Mouse (Mus musculus) embryonic facial prominence, embryonic 11.5 days (tissue): Measurements from ENCODE around the gene Gse1. TPM values are rescaled to one million over a fixed set of nuclear protein-coding genes. Genes with fewer than 3 reads are reported as not detected.

Experiments used
- ATAC-seq: fragments of 200-750 bp; cut with Nextera tagmentation; replicated peaks from 2 replicates; pipeline ENCODE4 v1.8.0; 2017; ENCODE audit warnings: low read depth; ENCODE audit not compliant: insufficient number of reproducible peaks, low FRiP score, low TSS enrichment
- DNase-seq: peaks from one replicate; pipeline ENCODE4 v3.0.0-alpha.2; 2015; ENCODE audit warnings: low spot score
- H3K27ac ChIP-seq: fragments of 300-500 bp; sonication (generic); replicated peaks from 2 replicates; pipeline ENCODE4 v1.5.1; 2014; ENCODE audit warnings: mild to moderate bottlenecking, low read depth, low read length, control low read depth
- H3K27me3 ChIP-seq: fragments of 300-500 bp; sonication (generic); 2 replicates; pipeline ENCODE4 v1.6.1; 2014; ENCODE audit warnings: mild to moderate bottlenecking, low read length, moderate library complexity, mixed read lengths; ENCODE audit not compliant: control insufficient read depth, insufficient read depth
- H3K36me3 ChIP-seq: fragments of 300-500 bp; sonication (generic); replicated peaks from 2 replicates; pipeline ENCODE4 v1.6.1; 2014; ENCODE audit warnings: low read depth, mild to moderate bottlenecking, low read length, moderate library complexity, mixed read lengths; ENCODE audit not compliant: control insufficient read depth, insufficient read depth
- H3K4me1 ChIP-seq: fragments of 300-500 bp; sonication (generic); 2 replicates; pipeline ENCODE4 v1.6.1; 2014; ENCODE audit warnings: low read length, mixed read lengths; ENCODE audit not compliant: control insufficient read depth, insufficient read depth
- H3K4me2 ChIP-seq: fragments of 300-500 bp; sonication (generic); 2 replicates; pipeline ENCODE4 v1.6.1; 2014; ENCODE audit warnings: low read depth, mild to moderate bottlenecking, control low read depth, low read length, moderate library complexity
- H3K4me3 ChIP-seq: fragments of 300-500 bp; sonication (generic); 2 replicates; pipeline ENCODE4 v1.5.1; 2014; ENCODE audit warnings: low read depth, low read length, control low read depth
- H3K9ac ChIP-seq: fragments of 300-500 bp; sonication (generic); replicated peaks from 2 replicates; pipeline ENCODE4 v1.6.1; 2014; ENCODE audit warnings: mild to moderate bottlenecking, control low read depth, low read length
- H3K9me3 ChIP-seq: fragments of 300-500 bp; sonication (generic); replicated peaks from 2 replicates; pipeline ENCODE4 v1.6.1; 2016; ENCODE audit warnings: mild to moderate bottlenecking, low read length, inconsistent platforms, mixed read lengths; ENCODE audit not compliant: control insufficient read depth
- WGBS: fragments of 180-500 bp; shearing (Covaris S2); extraction: QIAGEN DNeasy Blood & Tissue Kit; methylation state at CpG from one replicate; pipeline ENCODE4 v1.1.7; 2014; 5-methylcytosine and 5-hydroxymethylcytosine counted together
- polyA plus RNA-seq: library from polyadenylated mRNA; unstranded; fragments of >200 nt; fragmentation: Nextera tagmentation; extraction: Ambion mirVana; gene quantifications from 2 replicates; pipeline ENCODE4 v1.2.1, GENCODE M21; 2014

Gse1 gene
- polyA plus RNA-seq, 1 experiment from 2014 or later = 8.1 TPM

DNA sequence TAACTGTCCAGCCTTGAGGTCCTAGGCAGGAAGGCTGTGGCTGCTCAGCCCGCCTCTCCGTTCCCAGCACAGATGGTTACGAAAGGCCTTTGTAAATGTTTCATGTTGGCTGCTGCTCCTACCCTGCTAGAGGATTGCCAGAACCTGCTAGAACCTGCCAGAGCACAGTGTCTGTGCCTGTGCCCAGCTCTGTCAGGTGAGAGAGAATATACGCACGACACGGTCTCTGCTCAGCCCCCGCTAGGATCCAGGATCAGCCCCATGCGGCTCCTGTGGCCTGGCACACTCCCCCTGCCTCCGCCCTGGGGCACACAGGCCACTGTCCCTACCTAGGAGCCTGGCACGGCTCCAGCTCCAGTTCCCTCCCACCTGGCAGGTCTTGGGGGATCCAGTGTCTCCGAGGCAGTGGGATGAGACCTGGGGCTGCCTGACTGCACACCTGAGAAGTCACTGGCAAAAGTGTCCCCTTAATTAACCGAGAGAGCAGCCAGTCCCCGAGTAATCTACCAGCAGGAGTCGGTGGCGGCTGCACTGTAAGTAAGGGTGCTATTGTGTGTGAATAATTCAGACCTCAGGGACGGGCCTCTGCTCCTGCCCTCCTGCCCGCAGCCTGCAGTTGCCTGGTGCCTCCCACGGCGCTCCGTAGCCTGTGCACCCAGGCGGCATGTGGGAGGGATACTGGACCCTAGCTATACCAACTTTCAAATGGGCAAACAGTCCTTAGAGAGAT lies 209.6 kb downstream of the Gse1 start:
- DNase-seq = no peak
- Histone ChIP-seq H3K36me3 (no peaks in the 10 kb centered on the region), H3K9ac (no peak overlapping the region), H3K27ac (no peak overlapping the region), H3K4me1 (peaks cover 5% of the 10 kb centered on the region; the same call in 1 of the 2 replicates), H3K27me3 (no peaks in the 10 kb centered on the region), H3K4me2 (no peak overlapping the region), H3K9me3 (no peaks in the 10 kb centered on the region), H3K4me3 (no peak overlapping the region)
- 58% methylated on average over 21 of the region's 21 CpGs for WGBS
- no peak for ATAC-seq

DNA sequence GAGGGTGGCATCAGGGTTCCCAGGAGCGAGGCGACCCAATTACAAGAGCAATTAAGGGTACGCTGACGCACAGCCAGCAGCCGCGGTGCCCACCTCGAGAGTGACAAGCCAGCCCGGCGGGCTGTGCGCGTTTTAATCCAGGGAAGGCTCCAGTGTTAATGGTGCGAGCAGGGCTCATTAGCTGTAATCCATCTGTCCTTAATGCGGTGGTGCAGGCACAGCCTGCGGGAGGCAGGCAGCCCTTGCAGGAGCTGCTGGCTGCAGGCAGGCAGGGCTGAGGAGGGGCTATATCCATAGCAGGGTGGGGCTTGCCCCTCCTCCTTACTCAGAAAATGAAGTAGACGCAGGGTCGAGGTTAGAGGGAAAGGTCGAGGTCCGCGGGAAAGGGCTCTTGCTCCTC lies 211.1 kb downstream of the Gse1 start:
- 3% methylated on average over 19 of the region's 19 CpGs for WGBS

GRCm38 (mm10) chr8:120440739-120441138 lies 212.5 kb downstream of the Gse1 start:
- H3K9me3 ChIP-seq = no peaks in the 10 kb centered on the region
- H3K36me3 ChIP-seq = no peaks in the 10 kb centered on the region
- no peaks in the 10 kb centered on the region for H3K27me3 ChIP-seq
- no peak overlapping the region for H3K27ac ChIP-seq
- H3K9ac ChIP-seq = no peak overlapping the region
- no peak overlapping the region for H3K4me3 ChIP-seq
- ATAC-seq (no peak), DNase-seq (no peak)
- H3K4me2 ChIP-seq = no peak overlapping the region
- peaks cover 5% of the 10 kb centered on the region; the same call in 1 of the 2 replicates for H3K4me1 ChIP-seq
- 76% methylated on average over 12 of the region's 12 CpGs for WGBS

More for the DNA sequence above, 211.1 kb downstream of the Gse1 start:
- H3K9ac ChIP-seq = no peak overlapping the region
- peak; percentile 51; the same call in 1 of the 2 replicates for ATAC-seq
- H3K4me3 ChIP-seq = no peak overlapping the region
- peaks cover 5% of the 10 kb centered on the region; the same call in 1 of the 2 replicates for H3K4me1 ChIP-seq
- no peaks in the 10 kb centered on the region for H3K36me3 ChIP-seq
- no peaks in the 10 kb centered on the region for H3K9me3 ChIP-seq
- no peak overlapping the region for H3K4me2 ChIP-seq
- peak; percentile 41 for DNase-seq
- H3K27me3 ChIP-seq = no peaks in the 10 kb centered on the region
- no peak overlapping the region for H3K27ac ChIP-seq

DNA sequence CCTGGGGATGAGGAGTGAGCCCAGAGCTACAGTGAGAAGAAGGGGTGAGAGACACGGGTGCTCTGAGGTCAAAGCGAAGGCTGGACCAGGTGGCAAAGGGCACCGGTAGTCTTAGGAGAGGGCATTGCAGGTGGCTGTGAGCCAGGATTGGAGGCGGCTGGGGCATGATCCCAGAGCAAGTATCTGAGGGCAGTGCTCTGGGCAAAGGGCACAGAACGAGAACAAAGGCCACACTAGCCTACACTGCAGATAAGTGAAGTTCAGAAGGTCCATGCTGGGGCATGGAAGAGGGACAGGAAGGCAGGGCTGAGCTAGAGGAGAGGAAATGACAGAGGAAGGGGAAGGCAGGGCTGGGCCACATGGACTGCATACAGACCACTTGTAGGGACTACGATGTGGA lies 213.4 kb downstream of the Gse1 start:
- DNase-seq (no peak), ATAC-seq (no peak)
- Histone ChIP-seq H3K9ac (no peak overlapping the region), H3K4me2 (no peak overlapping the region), H3K27me3 (no peaks in the 10 kb centered on the region), H3K4me1 (peaks cover 5% of the 10 kb centered on the region; the same call in 1 of the 2 replicates), H3K9me3 (no peaks in the 10 kb centered on the region), H3K27ac (no peak overlapping the region), H3K36me3 (no peaks in the 10 kb centered on the region), H3K4me3 (no peak overlapping the region)
- WGBS = 75% methylated on average over 6 of the region's 6 CpGs

- H3K27ac ChIP-seq = no peak overlapping the region
- no peaks in the 10 kb centered on the region for H3K36me3 ChIP-seq
- no peak overlapping the region for H3K4me3 ChIP-seq
- H3K9ac ChIP-seq = no peak overlapping the region
- H3K27me3 ChIP-seq = no peaks in the 10 kb centered on the region
- WGBS = 68% methylated on average over 4 of the region's 4 CpGs
- H3K4me1 ChIP-seq = peaks cover 5% of the 10 kb centered on the region; the same call in 1 of the 2 replicates
- no peak for DNase-seq
- no peak overlapping the region for H3K4me2 ChIP-seq
- ATAC-seq = no peak
- no peaks in the 10 kb centered on the region for H3K9me3 ChIP-seq
These were observed 214.2 kb downstream of the Gse1 start for GRCm38 (mm10) chr8:120442306-120443003.

- no peak for ATAC-seq
- WGBS = 54% methylated on average over 10 of the region's 10 CpGs
- Histone ChIP-seq H3K36me3 (no peaks in the 10 kb centered on the region), H3K27me3 (no peaks in the 10 kb centered on the region), H3K9ac (no peak overlapping the region), H3K4me3 (no peak overlapping the region), H3K4me2 (no peak overlapping the region), H3K9me3 (no peaks in the 10 kb centered on the region), H3K4me1 (peaks cover 10% of the 10 kb centered on the region), H3K27ac (no peak overlapping the region)
- no peak for DNase-seq
These were observed 217.0 kb downstream of the Gse1 start for GRCm38 (mm10) chr8:120445249-120445648.

DNA sequence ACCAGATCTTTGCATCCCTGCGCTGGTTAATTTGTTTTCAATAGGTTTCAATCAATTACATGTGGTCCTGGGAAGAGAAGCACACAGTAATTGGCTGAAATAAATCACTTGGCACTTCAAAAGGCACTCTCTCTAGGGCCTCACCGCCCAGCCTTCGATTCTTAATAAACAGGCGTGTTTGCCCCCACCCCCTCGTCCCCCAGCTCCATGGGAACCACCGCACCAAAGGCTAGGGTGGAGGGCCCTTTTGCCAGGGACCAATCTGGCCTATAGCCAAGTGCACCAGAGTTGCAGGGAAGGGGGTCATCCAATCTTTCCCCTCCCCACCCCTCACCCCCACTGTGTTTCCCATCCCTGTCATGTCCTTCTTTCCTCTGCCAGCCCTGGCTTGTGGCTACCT lies 219.9 kb downstream of the Gse1 start:
- ATAC-seq = no peak

DNA sequence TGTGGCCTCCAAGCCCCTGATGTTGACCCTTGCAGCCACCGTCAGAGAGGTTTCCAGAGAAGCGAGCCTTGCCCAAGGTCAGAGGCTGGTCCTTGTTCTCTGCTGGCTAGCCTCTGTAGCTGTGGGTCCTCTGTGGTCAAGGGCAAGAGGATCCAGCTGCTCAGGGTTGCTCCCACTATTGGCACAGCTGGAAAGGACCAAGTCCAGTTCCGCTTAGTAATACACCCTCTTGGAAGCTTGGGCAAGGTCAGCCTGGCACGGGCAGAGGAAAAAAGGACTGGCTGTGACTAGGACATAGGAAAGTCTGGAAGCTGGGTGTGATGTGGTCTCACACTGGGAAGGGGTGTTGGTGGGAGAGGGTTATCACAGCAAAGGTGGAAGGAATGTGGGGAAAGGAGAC lies 220.9 kb downstream of the Gse1 start:
- Histone ChIP-seq H3K27ac (no peak overlapping the region), H3K9me3 (no peaks in the 10 kb centered on the region), H3K27me3 (no peaks in the 10 kb centered on the region), H3K4me3 (no peak overlapping the region), H3K9ac (no peak overlapping the region; the same call in 1 of the 2 replicates), H3K36me3 (no peaks in the 10 kb centered on the region), H3K4me1 (peaks cover 10% of the 10 kb centered on the region), H3K4me2 (no peak overlapping the region)
- WGBS = 69% methylated on average over 4 of the region's 4 CpGs
- ATAC-seq (no peak), DNase-seq (no peak)

More for the DNA sequence above, 219.9 kb downstream of the Gse1 start:
- Histone ChIP-seq H3K27me3 (no peaks in the 10 kb centered on the region), H3K4me3 (no peak overlapping the region), H3K27ac (no peak overlapping the region), H3K9me3 (no peaks in the 10 kb centered on the region), H3K36me3 (no peaks in the 10 kb centered on the region), H3K4me2 (no peak overlapping the region), H3K4me1 (peaks cover 10% of the 10 kb centered on the region), H3K9ac (no peak overlapping the region)
- 59% methylated on average over 6 of the region's 6 CpGs for WGBS
- DNase-seq = no peak
